Mouse (Mus musculus) kidney, adult 2 months (tissue): ENCODE data around the gene Elovl5. TPM values are rescaled to one million over a fixed set of nuclear protein-coding genes. Genes with fewer than 3 reads are reported as not detected.
A peak's percentile ranks its signal among the peaks of the same experiment; 100 is the strongest.

ENCODE experiments used
- DNase-seq: peaks from one replicate; pipeline ENCODE4 v3.0.0; 2021
- H3K27ac ChIP-seq: fragments of 200-500 bp; 2 replicates; pipeline ENCODE4 v1.5.1; 2012; ENCODE audit warnings: low read depth, low read length, control low read depth, inconsistent platforms; ENCODE audit not compliant: insufficient read depth
- H3K27me3 ChIP-seq: fragments of 200-500 bp; replicated peaks from 2 replicates; pipeline ENCODE4 v1.6.1; 2012; ENCODE audit warnings: mild to moderate bottlenecking, moderate library complexity, low read length, inconsistent platforms; ENCODE audit not compliant: control insufficient read depth, insufficient read depth
- H3K36me3 ChIP-seq: fragments of 200-500 bp; 2 replicates; pipeline ENCODE4 v1.6.1; 2012; ENCODE audit warnings: mild to moderate bottlenecking, moderate library complexity, low read length, inconsistent platforms; ENCODE audit not compliant: control insufficient read depth, insufficient read depth
- H3K4me1 ChIP-seq: fragments of 200-500 bp; 2 replicates; pipeline ENCODE4 v1.6.1; 2011; ENCODE audit warnings: low read length; ENCODE audit not compliant: control insufficient read depth, insufficient read depth
- H3K4me3 ChIP-seq: fragments of 200-500 bp; 2 replicates; pipeline ENCODE4 v1.5.1; 2011; ENCODE audit warnings: mild to moderate bottlenecking, low read depth, low read length, control low read depth; ENCODE audit not compliant: insufficient read depth
- CTCF ChIP-seq: fragments of 200-500 bp; conservative IDR thresholded peaks from 2 replicates; pipeline ENCODE4 v1.5.1; 2011; ENCODE audit warnings: low read depth, mild to moderate bottlenecking, control low read depth, low read length, moderate library complexity, mixed read lengths; ENCODE audit not compliant: insufficient read depth, insufficient read length
- POLR2A ChIP-seq: fragments of 200-500 bp; IDR thresholded peaks from one replicate; pipeline ENCODE4 v1.6.1; 2011; ENCODE audit warnings: low read depth, low read length, control low read depth
- WGBS: fragments of 180-500 bp; shearing (Covaris S2); methylation state at CpG from one replicate; pipeline ENCODE4 v1.1.7; 2018; 5-methylcytosine and 5-hydroxymethylcytosine counted together
- polyA plus RNA-seq: library from polyadenylated mRNA; depleted of rRNA; stranded (reverse); fragments of >200 nt; gene quantifications from 2 replicates; pipeline ENCODE4 v1.2.3, GENCODE M21; 2012; rRNA removed

The Elovl5 gene
- polyA plus RNA-seq, 1 experiment = 70.0 TPM

- peak; percentile 55 for DNase-seq
- no peaks in the 10 kb centered on the region for H3K27me3 ChIP-seq
- peaks cover 16% of the 10 kb centered on the region for H3K4me1 ChIP-seq
- H3K27ac ChIP-seq = peak overlapping the region; percentile 31
- H3K36me3 ChIP-seq = no peaks in the 10 kb centered on the region
- H3K4me3 ChIP-seq = no peak overlapping the region
- WGBS = 31% methylated on average over 8 of the region's 8 CpGs
- TF ChIP-seq CTCF (no peak), POLR2A (no peak)
Measured at GRCm38 (mm10) chr9:78022187-78022945, 105.2 kb downstream of the Elovl5 start.

GRCm38 (mm10) chr9:78024823-78025222 is 107.7 kb downstream of the Elovl5 start:
- WGBS = 12% methylated on average over 3 of the region's 3 CpGs
- peaks cover 16% of the 10 kb centered on the region for H3K4me1 ChIP-seq
- TF ChIP-seq CTCF (peak; percentile 95), POLR2A (no peak)
- H3K36me3 ChIP-seq = no peaks in the 10 kb centered on the region
- H3K27me3 ChIP-seq = no peaks in the 10 kb centered on the region
- H3K27ac ChIP-seq = no peak overlapping the region
- peak; percentile 70 for DNase-seq
- H3K4me3 ChIP-seq = no peak overlapping the region

- H3K4me3 ChIP-seq = no peak overlapping the region
- no peaks in the 10 kb centered on the region for H3K27me3 ChIP-seq
- peak; percentile 84 for DNase-seq
- no peak overlapping the region for H3K27ac ChIP-seq
- 31% methylated on average over 3 of the region's 3 CpGs for WGBS
- H3K36me3 ChIP-seq = no peaks in the 10 kb centered on the region
- 0 out of 2 replicates have a peak, but pooled peaks cover 4% of the 10 kb centered on the region for H3K4me1 ChIP-seq
- TF ChIP-seq CTCF = no peak
- TF ChIP-seq POLR2A = no peak
Measured at GRCm38 (mm10) chr9:78027099-78027498, 109.9 kb downstream of the Elovl5 start.

- Histone ChIP-seq H3K27me3 (no peaks in the 10 kb centered on the region), H3K27ac (no peak overlapping the region), H3K4me1 (no peaks in the 10 kb centered on the region), H3K4me3 (no peak overlapping the region), H3K36me3 (no peaks in the 10 kb centered on the region)
- no peak for TF ChIP-seq CTCF
- no peak for TF ChIP-seq POLR2A
- 90% methylated on average over 10 of the region's 10 CpGs for WGBS
- DNase-seq = no peak
Measured at GRCm38 (mm10) chr9:78030835-78031456, 113.8 kb downstream of the Elovl5 start.

GRCm38 (mm10) chr9:78032930-78033329 is 115.8 kb downstream of the Elovl5 start:
- DNase-seq = no peak
- no peak overlapping the region for H3K27ac ChIP-seq
- WGBS = 91% methylated on average over 4 of the region's 4 CpGs
- H3K4me3 ChIP-seq = no peak overlapping the region
- TF ChIP-seq CTCF = no peak
- no peak for TF ChIP-seq POLR2A
- H3K36me3 ChIP-seq = no peaks in the 10 kb centered on the region
- no peaks in the 10 kb centered on the region for H3K27me3 ChIP-seq
- no peaks in the 10 kb centered on the region for H3K4me1 ChIP-seq

Other genes starting within 250 kb of the Elovl5 start
- 88.7 and 99.9 TPM in 2 replicates for gene Gclc, start 162.8 kb upstream of the Elovl5 start, polyA plus RNA-seq
- gene Gcm1, start 134.6 kb downstream of the Elovl5 start, polyA plus RNA-seq = 3.1 and 3.5 TPM in 2 replicates
- 93.3 and 100.0 TPM in 2 replicates for gene Fbxo9, start 191.7 kb downstream of the Elovl5 start, polyA plus RNA-seq
- 8.2 and 8.9 TPM in 2 replicates for gene Ick, start 191.8 kb downstream of the Elovl5 start, polyA plus RNA-seq